Mouse (Mus musculus) heart, adult 2 months (tissue): ENCODE measurements around the gene Rnf208. TPM values are rescaled to one million over a fixed set of nuclear protein-coding genes. Genes with fewer than 3 reads are reported as not detected.

ENCODE experiments used
- DNase-seq, 2 experiments: peaks; one replicate each; pipeline ENCODE4 v3.0.0; 2021
- H3K27ac ChIP-seq: fragments of 200-600 bp; 2 replicates; pipeline ENCODE4 v1.8.1; 2022
- H3K27me3 ChIP-seq: fragments of 200-500 bp; 2 replicates; pipeline ENCODE4 v1.6.1; 2012; ENCODE audit warnings: mild to moderate bottlenecking, low read length, inconsistent platforms, mixed read lengths; ENCODE audit not compliant: control insufficient read depth, insufficient read depth
- H3K36me3 ChIP-seq: fragments of 200-500 bp; 2 replicates; pipeline ENCODE4 v1.6.1; 2012; ENCODE audit warnings: low read length, inconsistent platforms; ENCODE audit not compliant: control insufficient read depth, insufficient read depth
- H3K4me1 ChIP-seq: fragments of 200-500 bp; 2 replicates; pipeline ENCODE4 v1.6.1; 2011; ENCODE audit warnings: low read length; ENCODE audit not compliant: control insufficient read depth, insufficient read depth
- H3K4me3 ChIP-seq: fragments of 200-600 bp; 2 replicates; pipeline ENCODE4 v1.8.1; 2022
- H3K79me2 ChIP-seq: fragments of 200-500 bp; replicated peaks from 2 replicates; pipeline ENCODE4 v1.6.1; 2012; ENCODE audit warnings: mild to moderate bottlenecking, inconsistent platforms, low read length, moderate library complexity, mixed read lengths; ENCODE audit not compliant: control insufficient read depth, insufficient read depth
- H3K9ac ChIP-seq: fragments of 200-500 bp; 2 replicates; pipeline ENCODE4 v1.6.1; 2012; ENCODE audit warnings: low read depth, mild to moderate bottlenecking, control low read depth, inconsistent platforms, low read length, mixed read lengths
- CTCF ChIP-seq: fragments of 200-600 bp; IDR thresholded peaks from 2 replicates; pipeline ENCODE4 v1.8.1; 2022; ENCODE audit warnings: antibody characterized with exemption, mild to moderate bottlenecking, moderate library complexity
- EP300 ChIP-seq: fragments of 200-500 bp; IDR thresholded peaks from 2 replicates; pipeline ENCODE4 v1.6.1; 2011; ENCODE audit warnings: low read depth, low read length, control low read depth; ENCODE audit not compliant: insufficient read depth
- POLR2A ChIP-seq: fragments of 200-500 bp; IDR thresholded peaks from 2 replicates; pipeline ENCODE4 v1.6.1; 2011; ENCODE audit warnings: mild to moderate bottlenecking, low read depth, low read length, control low read depth; ENCODE audit not compliant: insufficient read depth
- WGBS: fragments of 180-500 bp; shearing (Covaris S2); methylation state at CpG from one replicate; pipeline ENCODE4 v1.1.7; 2018; 5-methylcytosine and 5-hydroxymethylcytosine counted together
- intact Hi-C: fragments of 180-260 bp; cut with DNase I; formaldehyde crosslinking; loops from one replicate; pipeline ENCODE4 v1.15.1; 2025
- polyA plus RNA-seq: library from polyadenylated mRNA; depleted of rRNA; stranded (reverse); fragments of >200 nt; gene quantifications from 2 replicates; pipeline ENCODE4 v1.2.3, GENCODE M21; 2012
- total RNA-seq, 2 experiments: library from RNA; stranded (reverse); gene quantifications; 2 replicates each; pipeline ENCODE4 v1.2.3; 2021

Rnf208 gene
- total and polyA plus RNA-seq, 3 experiments: 0.47 to 2.4 (median 0.61) TPM

DNA sequence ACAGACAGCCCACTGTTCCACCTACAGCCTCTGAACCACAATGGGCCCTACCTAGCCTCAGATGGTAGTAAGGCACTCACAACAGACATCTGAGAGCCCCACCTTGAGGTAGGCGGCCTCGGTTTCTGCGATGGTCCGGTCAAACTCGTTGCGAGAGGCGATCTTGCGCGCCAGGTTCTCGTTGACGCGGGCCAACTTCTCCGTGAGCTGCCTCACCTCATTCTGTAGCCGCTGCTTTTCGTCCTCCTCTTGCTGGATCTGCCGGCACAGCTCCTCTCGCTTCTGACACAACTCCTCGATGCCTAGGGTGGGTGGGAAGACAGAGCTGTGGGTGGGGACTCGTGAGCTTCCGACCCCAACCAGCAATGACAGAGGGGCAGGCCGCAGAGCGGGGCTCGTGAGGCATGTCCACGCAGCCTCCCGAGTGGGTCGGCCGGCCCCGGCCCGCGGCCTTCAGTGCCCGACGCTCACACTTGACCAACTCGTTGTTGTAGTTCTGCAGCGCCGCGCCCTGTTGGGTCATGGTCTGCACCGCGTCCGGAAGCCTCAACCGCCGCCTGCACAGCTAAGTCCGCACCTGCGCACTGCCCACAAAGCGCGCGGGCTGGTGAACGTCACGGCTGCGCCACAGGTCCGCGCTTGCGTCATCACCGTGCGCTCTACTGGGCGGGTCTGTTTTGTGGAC is 29.9 kb downstream of the Rnf208 start, which contains the start of the genes Ssna1 and Anapc2:
TSS of gene Ssna1 (minus strand) at position 612 of the 685 bp plus-strand sequence.
TSS of gene Anapc2 (plus strand) at position 652 of the 685 bp plus-strand sequence.
- under 1% methylated on average over 55 of the region's 55 CpGs for WGBS
- H3K4me3 ChIP-seq: peak within 1 kb of the TSS; percentile 93
- peak within 1 kb of the TSS; percentile 95 for H3K27ac ChIP-seq
- no peaks in the 10 kb centered on the region; the same call in 1 of the 2 replicates for H3K36me3 ChIP-seq
- peak; percentile 97 to 99 for DNase-seq
- intact Hi-C loops: loop anchor here (1.0 to 5.0 kb wide), 3 partner anchors 17 to 60 kb away; partner anchors contain the start of genes Man1b1 and Tmem203
- H3K79me2 ChIP-seq: 0 out of 2 replicates have a peak, but pooled peaks cover 2% of the 10 kb centered on the region
- TF ChIP-seq CTCF (peak; percentile 61), POLR2A (peak; percentile 88), EP300 (peak; percentile 83)
- H3K4me1 ChIP-seq: peaks cover 9% of the 10 kb centered on the region
- peak within 1 kb of the TSS; percentile 86 for H3K9ac ChIP-seq
- H3K27me3 ChIP-seq: no peaks in the 10 kb centered on the region

DNA sequence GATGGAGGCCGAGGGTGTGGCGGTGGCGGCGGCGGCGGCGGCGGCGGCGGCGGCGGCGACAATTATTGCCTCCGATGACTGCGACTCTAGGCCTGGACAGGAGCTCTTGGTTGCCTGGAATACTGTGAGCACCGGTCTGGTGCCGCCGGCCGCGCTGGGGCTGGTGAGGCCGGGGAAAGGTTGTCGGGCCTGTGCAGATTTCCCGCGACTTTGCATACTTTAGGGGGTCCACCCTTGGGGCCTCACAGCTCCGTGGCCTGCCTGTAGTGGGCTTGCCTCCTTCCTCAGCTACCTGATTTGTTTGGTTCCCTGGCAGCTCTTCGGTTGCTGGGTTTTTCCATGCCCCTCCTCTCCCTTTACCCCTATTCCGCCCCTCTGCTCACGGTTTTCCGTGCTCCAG is 30.5 kb downstream of the Rnf208 start:
- H3K36me3 ChIP-seq: no peaks in the 10 kb centered on the region; the same call in 1 of the 2 replicates
- under 1% methylated on average over 22 of the region's 29 CpGs for WGBS
- intact Hi-C loops: loop anchor here (1.0 to 5.0 kb wide), 3 partner anchors 17 to 60 kb away; partner anchors contain the start of genes Man1b1 and Tmem203

DNA sequence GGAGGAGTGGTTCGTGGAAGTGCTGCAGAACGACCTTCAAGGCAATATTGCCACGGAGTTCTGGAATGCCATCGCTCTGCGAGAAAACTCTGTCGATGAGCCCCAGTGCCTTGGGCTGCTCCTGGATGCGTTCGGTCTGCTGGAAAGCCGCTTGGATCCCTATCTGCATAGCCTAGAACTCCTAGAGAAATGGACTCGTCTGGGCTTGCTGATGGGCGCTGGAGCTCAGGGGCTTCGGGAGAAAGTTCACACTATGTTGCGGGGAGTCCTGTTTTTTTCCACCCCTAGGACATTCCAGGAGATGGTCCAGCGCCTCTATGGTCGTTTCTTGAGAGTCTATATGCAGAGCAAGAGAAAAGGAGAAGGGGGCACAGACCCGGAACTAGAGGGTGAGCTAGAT is 31.0 kb downstream of the Rnf208 start:
- intact Hi-C loops: loop anchor here (5.0 kb wide), 2 partner anchors 46 to 59 kb away; partner anchors contain the start of gene Man1b1
- peak overlapping the region; percentile 93 for H3K4me3 ChIP-seq
- H3K4me1 ChIP-seq: peaks cover 5% of the 10 kb centered on the region
- WGBS: 20% methylated on average over 16 of the region's 16 CpGs
- 0 out of 2 replicates have a peak, but pooled peaks cover 2% of the 10 kb centered on the region for H3K79me2 ChIP-seq
- peak overlapping the region; percentile 76 for H3K9ac ChIP-seq
- H3K27me3 ChIP-seq: no peaks in the 10 kb centered on the region
- H3K27ac ChIP-seq: peak overlapping the region; percentile 95
- DNase-seq: no peak
- TF ChIP-seq CTCF: no peak
- TF ChIP-seq EP300: no peak
- TF ChIP-seq POLR2A: no peak
- H3K36me3 ChIP-seq: no peaks in the 10 kb centered on the region; the same call in 1 of the 2 replicates

More for the DNA sequence above, 30.5 kb downstream of the Rnf208 start:
- TF ChIP-seq EP300 (no peak), CTCF (no peak), POLR2A (no peak)
- Histone ChIP-seq H3K27ac (peak overlapping the region; percentile 95), H3K79me2 (0 out of 2 replicates have a peak, but pooled peaks cover 2% of the 10 kb centered on the region), H3K4me1 (peaks cover 5% of the 10 kb centered on the region), H3K27me3 (no peaks in the 10 kb centered on the region), H3K9ac (peak overlapping the region; percentile 76), H3K4me3 (peak overlapping the region; percentile 93)
- DNase-seq: no peak

DNA sequence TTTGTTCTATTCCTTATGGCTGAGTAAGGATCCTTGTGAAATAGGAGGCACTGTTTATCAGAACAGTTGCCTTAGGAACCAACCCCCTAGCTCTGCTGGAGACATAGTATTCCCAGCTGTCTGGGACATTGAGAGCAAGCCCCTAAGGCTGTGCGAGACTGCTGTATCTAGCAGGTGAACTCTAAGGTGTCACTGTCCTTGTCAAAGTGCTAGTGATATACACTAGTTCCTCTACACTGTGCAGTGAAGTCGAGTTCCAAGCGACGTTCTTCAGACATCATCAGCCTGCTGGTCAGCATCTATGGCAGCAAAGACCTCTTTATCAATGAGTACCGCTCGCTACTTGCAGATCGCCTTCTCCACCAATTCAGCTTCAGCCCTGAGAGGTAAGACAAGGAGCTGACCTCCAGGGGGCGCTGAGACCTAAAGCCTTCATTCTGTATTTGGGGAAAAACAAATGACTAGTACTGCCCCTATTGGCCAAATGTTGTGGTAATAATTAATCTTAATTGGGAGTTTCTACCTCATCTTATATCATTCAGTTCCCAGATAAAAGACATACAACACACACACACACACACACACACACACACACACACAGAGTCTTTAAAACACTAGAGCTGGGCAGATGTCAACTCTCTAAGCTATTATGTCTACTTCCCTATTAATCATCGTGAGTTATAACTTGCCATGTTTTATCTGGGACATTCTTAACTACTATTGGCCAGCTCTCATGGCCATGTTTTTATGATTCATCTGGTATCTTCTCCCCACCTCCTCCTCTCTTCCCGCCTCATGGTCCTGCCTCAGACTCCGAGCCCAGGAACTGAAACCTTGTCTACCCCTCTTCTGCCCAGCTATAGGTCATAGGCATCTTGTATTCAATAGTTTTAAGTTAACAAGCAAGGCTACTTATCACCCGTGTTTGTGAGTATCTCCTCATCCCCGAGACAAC is 37.1 kb downstream of the Rnf208 start:
- 60% methylated on average over 13 of the region's 13 CpGs for WGBS
- DNase-seq: peak; percentile 68 to 80
- H3K27me3 ChIP-seq: no peaks in the 10 kb centered on the region
- no peak overlapping the region for H3K9ac ChIP-seq
- no peaks in the 10 kb centered on the region for H3K36me3 ChIP-seq
- H3K4me1 ChIP-seq: no peaks in the 10 kb centered on the region
- no peak overlapping the region for H3K27ac ChIP-seq
- TF ChIP-seq CTCF (peak; percentile 83), POLR2A (no peak), EP300 (0 out of 2 replicates have a peak, but pooled peaks have one; percentile 26)
- intact Hi-C loops: loop anchor here (2.0 kb wide), 1 partner anchor 14 kb away; no protein-coding TSS in a partner anchor
- no peak overlapping the region for H3K4me3 ChIP-seq
- no peaks in the 10 kb centered on the region for H3K79me2 ChIP-seq

DNA sequence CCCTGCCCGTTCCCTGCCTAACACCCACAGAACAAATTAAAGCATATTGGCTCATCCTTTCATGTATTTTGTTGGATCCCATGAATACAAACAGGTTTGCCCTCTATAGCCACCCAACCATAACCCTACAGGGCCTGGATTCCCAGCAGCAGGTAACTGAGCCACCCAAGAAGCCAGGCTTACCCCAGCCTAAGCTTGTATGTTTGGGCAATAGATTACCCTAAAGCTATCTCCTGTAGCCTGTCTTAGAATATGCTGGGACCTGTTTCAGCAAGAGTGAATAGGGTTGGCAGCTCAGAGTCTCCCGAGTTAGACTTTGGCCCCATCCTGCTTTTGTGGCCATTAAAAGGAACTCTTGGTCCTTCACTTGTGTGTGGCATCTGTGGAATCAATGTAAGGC is 43.5 kb downstream of the Rnf208 start:
- DNase-seq: no peak
- H3K4me1 ChIP-seq: peaks cover 5% of the 10 kb centered on the region
- no peak overlapping the region for H3K4me3 ChIP-seq
- H3K27me3 ChIP-seq: peaks cover 4% of the 10 kb centered on the region
- H3K9ac ChIP-seq: no peak overlapping the region
- no peak overlapping the region for H3K27ac ChIP-seq
- intact Hi-C loops: no loop called here
- 91% methylated on average over 2 of the region's 2 CpGs for WGBS
- H3K36me3 ChIP-seq: no peaks in the 10 kb centered on the region
- TF ChIP-seq CTCF (no peak), EP300 (no peak), POLR2A (no peak)
- no peaks in the 10 kb centered on the region for H3K79me2 ChIP-seq
